Mouse (Mus musculus): Measurements from ENCODE around the gene Apobec4. TPM values are rescaled to one million over a fixed set of nuclear protein-coding genes. Genes with fewer than 3 reads are reported as not detected.

Apobec4 gene
- polyA plus RNA-seq (2017; shearing (Covaris generic)) = not detected

GRCm38 (mm10) chr1:152750312-152750965 lies at the start of gene Apobec4:
Apobec4 (plus strand) TSS chr1:152750551.
- no peak for ATAC-seq

GRCm38 (mm10) chr1:152701066-152701465 lies 49.3 kb upstream of the Apobec4 start:
- ATAC-seq = no peak

GRCm38 (mm10) chr1:152702920-152703319 lies 47.4 kb upstream of the Apobec4 start:
- no peak for ATAC-seq

GRCm38 (mm10) chr1:152703941-152704340 lies 46.4 kb upstream of the Apobec4 start:
- no peak for ATAC-seq

GRCm38 (mm10) chr1:152707560-152707959 lies 42.8 kb upstream of the Apobec4 start:
- ATAC-seq = no peak

GRCm38 (mm10) chr1:152711037-152711436 lies 39.3 kb upstream of the Apobec4 start:
- no peak for ATAC-seq

- ATAC-seq = no peak
Observed at GRCm38 (mm10) chr1:152713924-152714323, 36.4 kb upstream of the Apobec4 start.

GRCm38 (mm10) chr1:152714405-152714804 lies 35.9 kb upstream of the Apobec4 start:
- ATAC-seq = no peak

- ATAC-seq = no peak
Observed at GRCm38 (mm10) chr1:152717329-152717728, 33.0 kb upstream of the Apobec4 start.

- no peak for ATAC-seq
Observed at GRCm38 (mm10) chr1:152718200-152718599, 32.2 kb upstream of the Apobec4 start.

GRCm38 (mm10) chr1:152720969-152721368 lies 29.4 kb upstream of the Apobec4 start:
- ATAC-seq = no peak

GRCm38 (mm10) chr1:152721535-152722198 lies 28.7 kb upstream of the Apobec4 start:
- no peak for ATAC-seq

GRCm38 (mm10) chr1:152724286-152724685 lies 26.1 kb upstream of the Apobec4 start:
- ATAC-seq = peak; percentile 56

- ATAC-seq = no peak
Observed at GRCm38 (mm10) chr1:152726095-152726494, 24.3 kb upstream of the Apobec4 start.

GRCm38 (mm10) chr1:152727604-152728236 lies 22.6 kb upstream of the Apobec4 start:
- ATAC-seq = no peak

- no peak for ATAC-seq
Observed at GRCm38 (mm10) chr1:152738793-152739192, 11.6 kb upstream of the Apobec4 start.

- ATAC-seq = no peak
Observed at GRCm38 (mm10) chr1:152739374-152739773, 11.0 kb upstream of the Apobec4 start.

- ATAC-seq = no peak
Observed at GRCm38 (mm10) chr1:152743095-152743826, 7.1 kb upstream of the Apobec4 start.

GRCm38 (mm10) chr1:152746426-152746825 lies 3.9 kb upstream of the Apobec4 start:
- ATAC-seq = peak; percentile 54

- ATAC-seq = no peak
Observed at GRCm38 (mm10) chr1:152749276-152749675, 1.1 kb upstream of the Apobec4 start.

- ATAC-seq = no peak
Observed at GRCm38 (mm10) chr1:152761791-152762190, 11.4 kb downstream of the Apobec4 start.

GRCm38 (mm10) chr1:152766032-152766772 lies 15.9 kb downstream of the Apobec4 start, which contains the start of the genes Rgl1 and Arpc5:
Rgl1 (minus strand) TSS chr1:152766351.
Arpc5 (plus strand) TSS chr1:152766542.
- ATAC-seq = peak; percentile 86

All from CD4-positive, CD25-positive, alpha-beta regulatory T cell, adult 4 months (primary cell).